Mouse (Mus musculus) kidney, adult 18-20 months (tissue): ENCODE measurements around the gene Ctxn1.
A peak's percentile ranks its signal among the peaks of the same experiment; 100 is the strongest.

Experiments
- DNase-seq: peaks from one replicate; pipeline ENCODE4 v3.0.0; 2021

The Ctxn1 gene

DNA sequence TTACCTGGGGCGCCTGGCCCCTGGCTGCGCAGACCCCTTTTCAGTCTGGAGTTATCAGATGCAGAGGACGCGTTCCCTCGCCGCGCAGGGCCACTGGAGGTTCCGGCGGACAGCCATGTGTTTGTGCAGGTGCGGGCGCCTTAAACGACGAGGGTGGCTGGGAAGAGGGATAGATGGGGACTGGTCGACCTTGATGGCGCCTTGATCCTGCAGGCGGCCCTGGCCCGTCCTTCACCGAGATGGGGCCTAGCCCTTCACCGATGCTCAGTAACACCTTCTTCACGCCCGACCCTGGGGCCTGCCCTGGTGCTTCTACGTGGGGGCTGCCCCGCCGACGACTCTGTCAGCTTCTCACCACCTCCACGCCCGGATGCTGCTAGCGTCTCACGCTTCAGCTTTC lies 9.9 kb downstream of the Ctxn1 start:
- DNase-seq, result no peak

DNA sequence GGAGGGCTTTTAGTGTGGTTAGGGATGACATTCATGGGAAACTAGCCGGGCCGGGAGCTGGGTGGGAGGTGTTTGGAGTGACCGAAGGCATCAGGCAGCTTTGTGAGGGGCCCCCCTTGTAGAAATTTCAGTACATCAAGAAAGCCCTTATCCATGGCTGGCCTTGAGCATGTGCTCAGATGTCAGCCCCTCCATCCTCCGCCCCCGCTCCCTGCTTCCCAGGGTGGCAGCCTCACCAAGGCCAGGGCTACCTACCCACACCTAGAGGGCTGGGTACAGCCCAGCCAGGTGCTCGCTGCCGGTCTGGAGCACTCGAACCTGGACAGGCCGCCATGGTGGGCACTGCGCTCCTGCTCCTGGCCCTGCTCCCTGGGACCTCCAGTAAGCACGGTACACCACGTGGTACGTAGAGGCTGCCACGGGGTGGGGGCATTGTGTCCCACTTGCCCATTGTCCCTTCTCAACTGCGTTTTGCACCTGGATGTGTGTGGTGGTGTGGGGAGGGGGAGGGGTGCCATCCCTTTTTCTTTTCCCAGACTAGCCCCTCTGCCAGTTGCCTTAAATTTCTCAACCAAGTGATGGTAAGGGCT lies 11.0 kb downstream of the Ctxn1 start, which contains the start of gene Tgfbr3l:
Gene Tgfbr3l, plus strand, starts transcription at position 264 of the 590 bp plus-strand sequence.
- DNase-seq, result no peak

DNA sequence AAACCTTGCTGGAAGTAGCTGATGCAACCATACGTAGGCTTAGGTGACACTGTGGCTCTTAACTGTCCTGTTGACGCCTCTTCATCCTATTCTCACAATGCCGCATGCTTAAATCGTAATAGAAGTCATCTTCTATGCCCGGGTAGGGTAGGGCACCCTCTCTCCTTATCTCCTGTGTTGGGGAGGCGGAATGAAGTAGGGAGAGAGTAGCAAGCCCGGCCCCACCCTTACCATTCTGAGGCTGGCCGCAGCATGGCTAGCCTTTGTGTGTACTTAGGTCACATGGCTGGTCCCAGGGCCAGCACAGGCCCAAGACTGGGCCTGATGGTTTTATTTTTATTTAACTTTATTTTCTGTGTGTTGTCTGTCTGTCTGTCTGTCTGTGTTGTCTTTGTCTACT lies 11.8 kb downstream of the Ctxn1 start:
- DNase-seq, result no peak

DNA sequence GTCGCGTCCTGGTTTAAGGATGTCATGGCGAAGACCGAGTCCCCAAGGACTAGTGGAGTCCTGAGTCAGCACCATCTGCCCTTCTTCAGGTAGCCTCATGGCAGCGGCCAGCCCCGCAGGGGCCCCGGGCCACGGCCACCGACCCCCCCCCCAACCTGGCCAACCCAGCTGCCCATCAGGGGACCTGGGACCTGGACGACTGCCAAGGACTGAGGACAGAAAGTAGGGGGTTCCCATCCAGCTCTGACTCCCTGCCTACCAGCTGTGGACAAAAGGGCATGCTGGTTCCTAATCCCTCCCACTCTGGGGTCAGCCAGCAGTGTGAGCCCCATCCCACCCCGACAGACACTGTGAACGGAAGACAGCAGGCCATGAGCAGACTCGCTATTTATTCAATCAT lies 13.3 kb downstream of the Ctxn1 start:
- no peak for DNase-seq

DNA sequence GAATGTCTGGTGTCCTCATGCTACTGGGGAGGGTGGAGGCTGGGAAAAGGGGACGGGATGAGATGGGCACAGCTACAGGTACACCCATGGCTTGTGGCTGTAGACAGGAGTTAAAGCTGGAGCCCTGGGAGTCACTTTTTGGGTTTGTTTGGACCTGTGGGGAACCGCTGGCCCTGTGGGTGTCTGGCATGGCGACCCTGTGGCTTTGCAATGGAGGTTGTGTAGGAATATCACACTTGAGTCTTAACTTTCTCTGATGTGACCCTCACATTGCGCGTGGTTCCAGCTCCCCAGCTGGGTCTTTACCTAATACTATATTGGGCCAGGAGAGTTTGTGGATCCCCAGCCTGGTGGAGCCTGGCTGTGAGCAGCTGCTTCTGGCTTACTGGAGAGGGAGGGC lies 14.0 kb downstream of the Ctxn1 start:
- no peak for DNase-seq

DNA sequence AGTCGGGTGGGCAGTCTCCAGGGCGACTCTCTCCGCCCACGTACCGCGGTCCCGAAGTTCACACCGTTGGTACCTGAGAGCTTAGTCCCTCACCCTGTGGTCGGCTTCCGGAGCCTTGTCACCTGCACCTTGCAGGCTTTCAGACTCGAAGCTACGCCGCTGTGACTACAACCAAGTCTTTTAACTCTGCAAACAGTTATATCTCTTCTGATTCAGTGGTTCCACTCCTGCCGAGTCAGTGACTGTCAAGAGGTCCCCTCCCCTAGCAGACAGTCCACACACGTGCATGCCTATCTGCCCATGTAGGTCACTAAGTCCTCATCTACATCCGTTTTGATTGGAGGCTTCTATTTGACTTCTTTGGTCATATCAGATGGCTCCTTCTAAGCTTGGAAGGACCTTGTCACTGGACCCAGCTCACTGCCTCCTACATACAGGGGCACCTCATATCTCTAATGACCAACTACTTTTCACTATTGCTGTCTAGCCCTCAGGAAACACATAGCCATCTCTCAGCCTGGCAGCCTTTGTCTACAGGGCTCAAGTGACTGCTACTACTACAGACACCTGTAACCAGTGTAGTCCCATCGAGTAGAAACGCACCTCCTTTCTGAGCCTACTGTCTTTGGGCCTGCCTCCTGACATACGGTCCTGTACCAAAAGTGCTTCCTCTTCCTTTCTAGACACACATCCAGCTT lies 19.7 kb downstream of the Ctxn1 start:
- no peak for DNase-seq

DNA sequence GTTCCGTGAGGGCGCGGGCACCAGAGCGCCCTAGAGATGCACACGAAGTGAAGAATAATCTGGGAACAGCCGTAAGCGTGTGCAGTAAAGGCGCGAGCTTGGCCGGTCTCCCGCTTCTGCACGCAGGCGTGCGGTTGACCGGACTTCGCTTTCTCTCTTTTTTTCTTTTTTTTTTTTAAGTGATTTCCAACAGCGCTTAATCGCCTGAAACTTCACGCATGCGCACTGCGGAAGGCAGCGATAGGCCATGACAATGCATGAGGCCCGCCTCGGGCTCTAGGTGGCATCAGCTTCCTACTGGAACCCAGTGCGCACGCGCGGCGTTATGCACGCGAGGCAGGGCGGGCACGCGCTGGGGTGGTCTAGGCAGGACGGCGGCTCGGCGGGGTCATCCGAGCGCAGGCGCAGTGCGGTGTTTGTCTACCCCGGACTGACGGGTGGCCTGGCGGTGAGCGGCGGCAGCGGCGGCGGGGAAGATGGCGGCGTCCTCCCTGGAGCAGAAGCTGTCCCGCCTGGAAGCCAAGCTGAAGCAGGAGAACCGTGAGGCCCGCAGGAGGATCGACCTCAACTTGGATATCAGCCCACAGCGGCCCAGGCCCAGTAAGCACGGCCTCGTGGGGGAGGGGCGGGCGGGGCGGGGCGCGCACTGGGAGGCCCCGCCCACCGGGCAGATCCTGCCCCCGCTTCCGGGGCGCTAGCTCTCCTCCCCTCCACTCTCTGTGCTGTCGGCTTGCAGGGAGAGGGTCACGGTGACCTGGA lies 20.5 kb downstream of the Ctxn1 start, which contains the start of the genes Map2k7 and Gm49320:
Gene Map2k7, plus strand, starts transcription at position 307 of the 759 bp plus-strand sequence.
Gene Gm49320, plus strand, starts transcription at position 432 of the 759 bp plus-strand sequence.
- DNase-seq, result peak; percentile 100

DNA sequence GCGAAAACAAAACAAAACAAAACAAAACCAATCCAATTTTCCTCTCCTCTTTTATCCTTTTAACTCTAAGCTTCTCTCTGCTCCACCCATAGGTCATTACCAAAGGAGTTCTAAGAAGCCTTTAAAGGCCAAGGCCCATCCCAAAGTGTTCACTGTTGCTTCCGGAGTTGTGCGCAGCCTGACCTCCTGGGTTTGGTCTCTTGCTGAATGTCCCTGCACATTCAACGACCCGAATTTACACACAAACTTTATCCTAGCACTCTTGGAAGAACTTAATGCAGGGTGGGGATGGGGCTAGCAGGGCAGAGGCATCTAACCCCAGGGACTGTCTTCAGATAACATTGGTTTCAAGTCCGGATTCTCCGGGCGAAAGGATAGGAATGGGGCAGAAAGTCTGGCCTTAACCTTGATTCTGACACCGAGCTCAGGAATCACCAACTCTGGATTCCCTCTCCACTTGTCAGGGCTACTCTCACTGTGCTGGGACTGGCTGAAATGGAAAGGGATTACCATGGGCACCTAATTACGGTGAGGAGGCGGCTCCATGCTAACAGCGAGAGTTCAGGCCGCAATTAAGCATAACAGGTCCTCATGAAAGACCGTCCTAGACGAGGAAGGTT lies 21.1 kb downstream of the Ctxn1 start:
- no peak for DNase-seq

DNA sequence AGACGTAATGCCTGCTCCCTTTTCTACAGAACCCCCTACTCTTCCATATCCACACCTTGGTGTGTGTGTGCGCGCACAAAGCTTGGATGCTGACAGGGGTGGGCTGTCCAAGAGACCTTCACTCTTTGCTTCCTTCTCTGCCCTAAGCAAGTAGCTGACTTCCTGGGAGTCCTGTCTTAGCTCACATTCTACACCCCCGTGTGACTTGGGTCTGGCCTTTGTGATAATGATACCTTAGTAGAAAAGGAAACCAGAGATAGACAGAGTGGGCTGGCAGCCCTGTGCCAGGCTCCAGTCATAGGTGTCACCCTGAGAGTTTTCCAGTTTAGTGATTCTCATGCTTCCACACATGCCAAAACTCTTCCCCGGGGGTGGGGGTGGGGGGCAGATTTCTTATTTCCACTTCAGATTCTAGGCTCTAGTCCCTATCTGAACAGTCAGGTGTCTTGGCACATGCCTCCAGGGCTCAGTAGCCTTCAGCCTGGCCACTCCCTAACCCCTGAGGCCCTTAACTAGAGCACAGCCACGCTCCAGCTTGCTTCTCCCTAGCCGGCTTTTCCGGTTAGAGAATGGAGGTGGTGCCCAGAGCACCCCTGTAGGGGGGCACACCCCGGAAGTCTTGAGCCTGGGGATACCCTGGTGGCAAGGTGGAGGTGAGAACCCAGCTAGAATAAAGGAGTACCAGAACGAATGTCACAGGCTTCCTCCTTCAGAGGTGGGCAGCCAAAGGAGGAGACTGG lies 28.3 kb downstream of the Ctxn1 start:
- DNase-seq, result no peak

DNA sequence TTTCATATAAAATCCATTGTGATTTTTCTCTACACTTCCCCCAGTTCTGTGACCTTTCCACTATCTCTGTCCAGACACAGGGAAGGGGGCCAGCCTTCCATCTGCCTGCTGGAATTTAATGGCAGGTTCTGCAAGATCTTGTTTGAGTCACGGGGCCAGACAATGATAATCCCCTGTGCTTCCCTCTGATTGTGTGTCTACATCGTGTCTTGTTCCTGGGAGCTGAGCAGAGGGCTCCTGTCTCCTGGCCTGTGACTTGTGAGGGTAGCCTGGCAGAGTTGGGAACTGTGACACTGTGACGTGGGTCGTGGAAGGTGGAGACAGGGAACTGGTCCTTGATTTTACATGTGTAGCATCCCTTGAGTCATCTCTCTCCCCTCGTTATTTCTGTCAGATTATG lies 29.3 kb downstream of the Ctxn1 start:
- no peak for DNase-seq

DNA sequence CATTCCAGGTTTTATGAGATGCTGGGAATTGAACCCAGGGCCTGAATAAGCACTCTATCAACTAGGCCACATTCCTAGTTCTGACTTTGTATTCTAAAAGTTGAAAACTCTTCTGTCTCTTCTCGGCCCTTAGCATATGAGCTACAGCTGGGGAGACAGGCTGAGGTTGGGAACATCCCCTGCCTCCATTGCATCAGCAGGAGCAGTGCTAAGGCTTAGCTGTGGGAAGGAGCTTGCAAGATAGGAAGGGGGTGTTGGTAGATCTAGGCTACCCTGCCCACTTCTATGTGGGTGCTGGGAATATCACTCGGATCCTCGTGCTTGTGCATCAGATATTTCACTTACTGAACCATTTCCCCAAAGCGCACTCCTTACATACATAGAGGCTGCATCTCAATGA lies 31.2 kb downstream of the Ctxn1 start:
- DNase-seq, result no peak

DNA sequence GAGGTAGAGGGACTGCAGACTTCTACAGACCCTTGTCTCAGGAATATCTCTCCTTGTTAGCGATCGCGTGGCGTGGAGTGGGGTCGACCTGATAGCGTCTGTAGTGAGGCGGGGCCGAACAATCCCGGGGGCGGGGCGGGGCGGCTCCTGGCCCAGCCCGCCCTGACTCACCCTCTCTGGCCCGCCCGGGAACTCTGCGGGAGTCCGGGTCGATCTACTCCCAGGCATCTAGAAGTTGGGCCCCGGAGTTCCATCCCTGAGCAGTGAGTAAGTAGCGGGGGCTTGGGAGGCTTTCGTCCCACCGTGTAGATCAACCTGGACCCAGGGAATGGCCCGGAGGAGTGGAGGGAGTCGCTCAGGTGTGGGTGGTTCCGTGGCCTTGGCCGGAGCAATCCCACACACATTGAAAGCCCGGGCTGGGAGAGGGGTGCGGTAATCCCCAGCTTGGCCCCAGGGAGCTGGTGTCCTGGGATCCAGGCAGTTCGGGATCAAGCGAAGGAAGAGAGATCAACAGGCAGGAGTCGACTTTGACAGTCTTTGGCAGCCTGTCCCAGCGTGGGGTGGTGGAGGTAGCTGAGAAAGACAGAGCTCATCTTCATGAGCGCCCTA lies 32.2 kb downstream of the Ctxn1 start, which contains the start of gene Lrrc8e:
Gene Lrrc8e, plus strand, starts transcription at position 89 of the 609 bp plus-strand sequence.
- no peak for DNase-seq

DNA sequence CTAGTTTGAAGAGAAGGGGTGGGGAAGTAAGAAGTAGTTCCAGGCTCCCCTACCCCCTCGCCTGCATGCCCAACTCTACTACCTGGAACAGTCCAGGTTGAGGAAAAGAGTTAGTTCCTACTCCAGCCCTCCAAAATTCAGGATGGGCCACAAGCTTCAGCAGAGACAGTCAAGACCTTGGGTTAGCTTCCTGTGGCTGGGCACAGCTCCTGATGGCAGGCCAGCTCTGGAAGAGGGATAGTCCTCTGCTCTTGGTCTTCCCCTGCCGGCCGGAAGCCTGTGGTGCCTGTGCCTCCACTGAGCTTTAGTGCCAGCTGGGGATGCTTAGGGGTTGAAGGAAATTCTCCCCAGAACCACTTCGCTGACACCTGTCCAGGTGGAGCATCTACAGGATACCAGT lies 32.8 kb downstream of the Ctxn1 start:
- no peak for DNase-seq

DNA sequence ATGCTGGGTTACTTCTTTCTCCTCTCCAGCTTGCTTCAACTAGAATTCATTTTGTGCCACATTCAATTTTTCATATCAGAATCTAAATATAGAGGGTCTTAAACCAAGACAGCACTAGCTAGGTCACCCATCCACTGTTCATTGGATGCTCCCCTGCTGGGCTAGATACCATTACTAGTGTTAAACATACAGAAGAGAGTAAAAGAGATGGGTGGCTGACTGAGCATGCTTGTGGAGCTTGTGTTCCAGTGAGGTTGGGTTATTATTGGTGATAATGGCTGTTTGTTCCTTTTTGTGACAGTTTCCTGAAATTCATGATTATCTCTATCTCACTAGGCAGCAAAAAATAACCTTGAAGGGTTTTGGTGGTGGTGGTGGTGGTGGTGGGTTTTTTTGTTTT lies 37.0 kb downstream of the Ctxn1 start:
- no peak for DNase-seq

DNA sequence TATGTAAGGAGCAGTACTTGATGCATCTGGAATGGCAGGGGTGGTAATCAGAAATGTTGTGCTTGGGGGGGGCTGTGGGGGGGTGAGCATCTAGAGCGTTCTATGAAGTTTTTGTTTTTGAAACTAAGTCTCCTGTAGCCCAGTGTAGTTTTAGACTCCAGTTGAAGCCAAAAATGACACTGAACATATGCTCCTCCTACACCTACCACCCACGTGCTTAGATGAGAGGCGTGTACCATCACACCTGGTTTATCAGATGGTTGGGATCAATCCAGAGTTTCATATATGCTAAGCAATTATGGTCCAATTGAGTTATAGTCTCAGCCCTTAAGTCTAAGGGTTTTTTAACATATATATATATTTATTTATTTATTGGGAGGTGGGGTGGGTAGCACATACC lies 39.5 kb downstream of the Ctxn1 start:
- no peak for DNase-seq

DNA sequence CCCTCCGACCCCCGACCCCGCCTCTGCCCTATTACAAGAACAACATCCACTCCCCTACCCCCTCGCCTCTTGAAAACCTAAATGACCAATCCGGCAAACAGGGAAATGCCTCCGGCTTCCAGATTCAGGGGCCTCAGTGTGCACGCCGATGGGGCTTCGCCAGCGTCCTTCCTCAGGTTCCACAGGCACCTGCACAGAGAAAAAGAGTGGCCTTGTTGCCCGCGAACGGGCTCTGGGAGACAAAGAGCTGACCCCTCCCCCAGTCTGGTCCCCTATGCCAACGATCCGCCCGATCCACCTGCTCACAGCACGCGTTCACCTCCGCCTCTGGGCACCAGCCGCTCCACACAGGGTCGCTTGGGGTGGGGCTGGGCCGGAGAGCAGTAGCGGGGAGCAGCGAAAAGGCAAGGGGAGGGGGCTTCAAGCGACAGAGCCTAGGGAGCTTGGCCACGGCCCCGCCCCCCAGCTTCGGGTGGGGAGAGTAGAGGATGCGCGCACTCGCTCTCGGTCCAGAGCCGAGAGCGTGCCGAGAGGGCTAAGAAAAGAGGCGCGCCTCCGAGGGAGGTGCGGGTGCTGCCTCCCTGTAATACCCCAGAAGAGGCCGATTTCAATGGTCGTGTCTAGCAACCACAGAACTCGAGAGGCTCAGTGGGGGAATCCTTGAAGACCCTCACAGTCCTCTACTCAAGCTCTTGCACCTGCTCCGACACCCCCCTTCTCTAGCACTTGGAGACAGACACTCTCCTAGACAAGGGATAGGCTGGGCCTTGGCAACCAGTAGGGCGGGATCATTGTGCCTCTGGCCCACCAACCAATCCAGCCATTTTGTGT lies 42.1 kb downstream of the Ctxn1 start, which contains the start of gene Prr36:
Gene Prr36, minus strand, starts transcription at position 669 of the 831 bp plus-strand sequence.
- no peak for DNase-seq

DNA sequence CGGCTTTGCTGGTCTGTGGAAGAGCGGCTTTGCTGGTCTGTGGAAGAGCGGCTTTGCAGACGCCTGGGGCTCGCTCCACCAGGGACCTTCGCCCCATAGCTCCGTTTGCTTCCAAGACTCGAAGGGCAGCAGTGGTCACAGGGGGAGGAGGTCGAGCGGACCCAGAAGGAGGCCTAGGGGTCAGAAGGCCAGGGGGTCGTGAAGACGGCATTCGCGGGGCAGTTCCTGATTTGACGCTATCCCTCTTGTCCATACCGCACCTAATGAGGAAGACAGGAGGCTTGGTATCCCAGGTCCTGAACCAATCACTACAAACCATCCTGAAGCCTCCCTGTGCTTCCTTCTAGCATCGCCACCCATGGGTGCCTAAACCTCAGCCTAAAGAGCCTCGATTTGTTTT lies 42.8 kb downstream of the Ctxn1 start:
- no peak for DNase-seq

DNA sequence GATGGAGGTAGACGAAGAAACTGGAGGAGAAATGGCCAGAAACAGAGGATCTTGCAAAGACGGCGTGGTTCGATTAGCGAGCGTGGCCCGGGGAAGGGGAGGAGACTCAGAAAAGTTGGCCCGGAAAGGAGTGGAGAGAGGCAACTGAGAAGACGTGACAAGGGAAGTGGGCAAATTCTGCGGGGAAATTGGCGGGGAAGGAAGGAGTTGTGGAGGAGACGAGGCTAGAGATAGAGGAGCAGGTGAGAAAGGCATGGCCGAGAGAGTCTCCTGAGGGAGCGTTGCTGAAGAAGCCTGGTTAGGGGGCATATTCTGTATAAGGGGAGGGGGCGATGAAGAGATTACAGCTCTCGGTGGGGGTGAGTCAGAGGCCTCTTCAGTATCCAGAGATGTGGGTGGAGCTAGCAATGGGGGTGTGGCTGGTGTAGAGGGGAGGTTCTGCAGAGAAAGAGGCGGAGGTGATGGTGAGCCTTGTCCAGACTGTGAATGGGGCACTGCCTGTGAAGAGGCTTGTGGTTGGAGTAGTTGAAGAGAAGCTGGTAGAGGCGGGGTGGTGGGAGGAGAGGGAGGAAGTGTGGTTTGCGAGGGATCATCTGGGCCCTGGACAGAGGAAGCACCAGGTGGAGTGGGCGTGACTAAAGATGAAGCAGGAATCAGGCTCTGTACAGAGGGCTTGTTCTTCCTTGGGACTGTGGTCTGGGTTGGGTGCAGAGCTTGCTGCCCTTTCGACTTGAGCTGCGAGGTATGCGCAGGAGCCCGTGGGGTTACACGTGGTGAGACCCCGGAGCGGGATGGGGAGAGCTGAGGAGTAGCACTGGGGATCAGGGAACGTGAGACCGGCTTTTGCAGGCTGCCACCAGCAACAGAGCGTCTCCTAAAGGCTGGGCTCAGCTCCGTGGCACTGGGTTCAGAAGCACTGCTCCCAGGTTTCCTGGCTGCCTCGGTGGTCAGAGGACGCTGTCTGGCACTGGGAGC lies 44.8 kb downstream of the Ctxn1 start:
- DNase-seq, result peak; percentile 24

DNA sequence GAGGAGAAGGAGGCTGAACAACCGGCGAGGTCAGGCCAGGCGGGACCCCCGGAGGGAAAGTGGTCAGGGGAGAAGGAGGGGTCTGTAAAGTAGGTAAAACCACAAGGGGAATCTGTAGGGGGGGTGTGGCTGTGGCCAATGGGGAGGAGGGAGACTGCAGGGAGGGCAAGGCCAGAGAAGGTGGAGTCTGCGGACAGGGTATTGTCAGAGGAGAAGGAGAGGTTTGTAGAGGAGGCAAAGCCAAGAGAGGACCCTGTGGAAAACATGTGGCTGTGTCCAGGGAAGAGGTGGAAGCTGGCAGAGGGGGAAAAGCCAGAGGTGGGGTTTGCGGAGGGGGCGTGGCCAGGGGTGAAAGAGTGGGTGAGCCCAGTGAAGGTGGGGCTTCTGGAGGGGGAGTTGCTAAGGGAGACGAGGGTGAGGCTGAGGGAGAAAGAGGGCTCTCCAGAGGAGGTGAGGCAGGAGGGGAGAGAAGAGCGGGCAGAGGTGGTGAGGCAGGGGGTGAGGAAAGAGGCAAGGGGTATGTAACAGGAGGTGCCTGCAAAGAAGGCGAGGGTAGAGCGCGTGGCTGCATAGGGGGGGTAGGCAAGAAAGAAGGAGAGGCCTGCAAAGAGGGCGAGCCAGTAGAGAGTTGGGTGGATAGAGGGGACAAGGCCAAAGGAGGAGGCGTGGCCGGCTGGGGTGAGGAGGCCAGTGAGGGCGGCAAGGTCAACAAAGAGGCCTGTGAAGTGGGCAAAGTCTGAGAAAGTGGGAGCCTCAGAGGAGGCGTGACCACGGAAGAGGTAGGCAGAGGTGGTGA lies 45.7 kb downstream of the Ctxn1 start:
- peak; percentile 42 for DNase-seq
